Mouse (Mus musculus) adrenal gland, adult 2 months (tissue): Measurements from ENCODE around the gene Fhad1. TPM values are rescaled to one million over a fixed set of nuclear protein-coding genes. Genes with fewer than 3 reads are reported as not detected.
A peak's percentile ranks its signal among the peaks of the same experiment; 100 is the strongest.
"Not testable (repeated sequence)": the region's sequence is repeated elsewhere in the genome, so short reads cannot be mapped to it uniquely, and the experiment has no call there.

Experiments used
- DNase-seq: peaks from one replicate; pipeline ENCODE4 v3.0.0; 2021
- long read RNA-seq: library from polyadenylated mRNA; stranded (forward); transcript quantifications from one replicate; pipeline ENCODE4 v2.0.0, GENCODE M21; 2021
- polyA plus RNA-seq: library from polyadenylated mRNA; depleted of rRNA; stranded (reverse); fragments of >200 nt; gene quantifications from 2 replicates; pipeline ENCODE4 v1.2.3, GENCODE M21; 2012; rRNA removed
- total RNA-seq, 2 experiments: library from RNA; stranded (reverse); gene quantifications; 2 replicates each; pipeline ENCODE4 v1.2.3; 2021

The Fhad1 gene
- total RNA-seq: under 1 TPM; 0.43 to 0.79 TPM
- 0.13 and 0.16 TPM in 2 replicates for polyA plus RNA-seq
- long read RNA-seq, partial matches to known transcripts: 0 of 2 reads
- long read RNA-seq, other reads (novel, unspliced or antisense): 0 of 2 reads

DNA sequence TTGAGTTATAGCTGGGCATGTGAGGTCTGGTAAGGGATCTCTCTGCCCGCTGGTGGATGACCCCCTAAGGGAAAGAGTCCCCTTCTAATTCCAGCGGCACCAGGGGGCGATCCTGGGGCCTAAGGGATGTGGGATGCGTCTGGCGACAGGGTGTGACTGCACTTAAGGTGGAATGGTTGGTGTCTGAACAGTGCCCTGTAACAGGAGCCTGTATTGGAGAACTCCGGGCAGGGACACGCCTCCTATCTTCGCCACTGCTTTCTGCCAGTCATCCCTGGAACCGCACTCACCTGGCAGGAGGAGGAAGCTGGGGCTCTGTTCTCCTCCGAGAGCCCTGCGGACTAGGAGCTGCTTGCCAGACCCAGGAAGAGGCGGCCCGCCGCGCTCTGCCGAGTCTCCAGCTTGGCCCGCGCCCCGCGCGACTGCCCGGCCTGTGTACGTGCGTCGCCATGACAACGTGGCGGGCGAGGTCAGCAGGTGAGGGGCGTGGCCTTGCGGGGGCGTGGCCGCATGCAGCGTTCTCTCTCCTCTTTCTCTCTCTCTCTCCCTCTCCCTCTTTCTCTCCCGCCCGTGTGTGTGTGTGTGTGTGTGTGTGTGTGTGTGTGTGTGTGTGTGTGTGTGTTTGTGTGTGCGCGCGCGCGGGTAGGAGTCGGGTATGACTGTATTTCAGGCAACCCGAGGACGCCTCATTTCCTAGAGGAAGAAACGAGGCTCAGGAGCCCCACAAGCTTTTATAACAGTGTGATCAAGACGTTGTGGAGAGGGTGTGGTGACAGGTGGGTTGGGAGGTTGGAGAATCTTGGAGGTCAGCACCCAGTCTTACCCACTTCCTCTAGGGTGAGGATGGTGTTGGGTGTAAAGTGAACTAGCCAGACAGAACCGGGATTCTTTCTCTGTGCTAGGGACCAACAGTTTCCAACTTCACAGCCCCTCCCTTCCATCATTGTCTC, at the start of gene Fhad1:
TSS of gene Fhad1 (minus strand) at position 424 of the 950 bp plus-strand sequence.
- DNase-seq: peak; percentile 76

DNA sequence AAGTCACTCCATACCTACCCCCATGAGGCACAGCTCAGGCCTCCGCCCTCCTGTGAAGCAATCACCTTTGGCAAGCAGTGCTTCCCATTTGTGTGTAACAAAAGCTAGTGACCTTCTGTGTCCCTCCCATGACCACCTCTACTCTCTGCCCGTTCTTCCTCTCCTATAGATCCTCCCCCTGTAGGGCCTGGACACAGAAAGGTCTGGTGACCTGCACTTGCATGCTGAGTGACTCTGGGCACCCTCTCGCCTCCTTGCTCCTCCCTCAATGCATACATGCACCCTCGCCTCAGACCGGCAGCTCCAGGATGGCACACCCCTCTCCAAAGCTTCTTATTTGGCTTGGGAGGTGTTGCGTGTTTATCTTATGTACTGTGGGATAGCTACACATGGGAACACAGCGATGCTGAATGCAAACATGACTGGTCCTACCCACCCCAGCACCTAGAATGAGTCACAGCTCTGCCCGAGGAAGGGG, 48.2 kb upstream of the Fhad1 start:
- DNase-seq: no peak

DNA sequence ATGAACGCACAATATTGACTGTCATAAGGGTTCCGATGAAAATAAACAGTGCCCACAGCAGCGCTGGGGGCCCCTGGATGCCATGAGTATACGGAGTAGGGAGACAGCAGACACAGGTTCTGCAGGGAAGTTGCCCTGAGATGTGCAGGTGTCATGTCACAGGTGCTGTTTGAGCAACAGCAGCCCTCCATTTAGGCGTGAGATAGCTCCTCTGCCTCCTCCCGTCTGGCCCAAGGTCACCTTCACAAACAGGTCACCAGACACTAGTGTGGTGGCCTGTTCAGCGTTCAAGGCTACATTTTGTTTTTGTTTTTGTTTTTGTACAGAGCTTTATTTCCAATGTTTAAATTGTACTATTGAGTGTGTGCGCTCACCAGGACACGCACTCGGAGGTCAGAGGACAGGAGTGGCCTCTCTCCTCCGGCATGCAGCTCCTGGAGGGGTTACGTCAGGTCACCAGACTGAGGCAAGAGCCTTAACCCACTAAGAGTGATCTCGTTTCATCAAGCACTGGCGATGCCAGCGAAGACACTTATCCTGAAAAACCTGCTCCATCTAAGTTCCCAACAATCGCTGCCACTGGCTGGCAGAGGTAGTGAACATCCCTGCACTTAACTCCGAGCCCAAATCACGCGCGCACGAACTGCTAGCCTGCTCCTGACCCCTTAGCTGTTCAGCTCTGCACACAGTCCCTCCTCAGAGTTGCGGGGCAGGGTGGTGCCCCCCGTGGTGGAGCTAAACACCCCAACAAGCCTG, 46.8 kb upstream of the Fhad1 start:
- no peak for DNase-seq

DNA sequence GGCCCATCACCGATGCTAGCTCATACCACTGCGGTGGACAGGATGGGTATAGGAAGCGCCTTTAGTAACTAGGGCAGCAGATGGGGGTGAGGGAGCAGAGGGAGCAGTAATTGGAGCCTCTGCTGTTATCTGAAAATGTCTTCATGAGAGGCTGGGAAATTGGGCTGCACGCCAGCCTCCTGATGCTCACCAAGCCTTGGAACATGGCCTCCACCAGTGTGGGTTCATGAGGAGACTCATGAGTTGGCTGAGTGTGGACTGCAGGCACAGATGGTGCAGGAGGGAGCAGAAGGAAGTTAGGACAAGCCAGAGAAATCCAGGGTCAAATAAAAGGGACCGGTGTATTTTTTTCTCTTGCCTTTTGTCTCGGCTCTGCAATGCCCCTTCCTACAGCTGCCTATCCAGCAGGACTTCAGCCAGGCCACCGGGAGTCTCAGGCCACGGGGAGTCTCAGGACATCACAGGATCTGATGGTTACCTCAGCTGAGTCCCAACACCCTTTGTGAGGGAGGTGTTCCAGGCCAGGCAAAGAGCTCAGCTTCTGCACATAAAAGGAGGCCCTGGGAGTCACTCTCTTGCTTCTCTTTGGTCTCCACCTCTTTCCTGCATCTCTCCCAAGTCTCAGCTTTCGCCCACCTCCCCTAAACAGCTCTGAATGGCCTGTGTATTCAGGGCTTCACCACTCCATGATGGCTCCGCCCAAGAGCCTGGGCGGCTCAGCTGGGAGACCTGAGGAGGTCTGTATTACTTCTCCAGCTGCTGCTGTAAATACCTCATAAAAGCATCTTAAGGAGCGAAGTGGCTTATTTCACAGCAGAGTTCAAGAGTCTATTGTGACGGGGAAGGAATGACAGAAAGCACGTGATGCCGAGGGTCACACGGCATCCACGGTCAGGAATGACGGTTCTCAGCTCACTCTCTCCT, 45.8 kb upstream of the Fhad1 start:
- DNase-seq: no peak

DNA sequence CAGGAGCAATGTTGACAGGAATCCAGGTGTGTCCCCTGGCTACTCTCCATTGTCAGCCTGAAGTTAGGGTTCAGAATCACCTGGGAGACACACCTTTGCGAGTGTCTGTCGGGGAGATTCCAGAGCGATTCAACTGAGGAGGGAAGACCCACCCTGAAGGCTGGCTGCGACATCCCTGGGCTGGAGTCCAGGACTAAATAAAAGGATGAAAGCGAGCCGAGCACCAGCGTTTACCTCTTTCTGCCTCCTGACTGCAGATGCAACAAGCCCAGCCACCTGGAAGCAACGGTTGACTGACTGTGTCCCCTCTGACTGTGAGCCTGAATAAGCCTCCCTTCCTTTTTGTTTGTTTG, 44.9 kb upstream of the Fhad1 start:
- no peak for DNase-seq

DNA sequence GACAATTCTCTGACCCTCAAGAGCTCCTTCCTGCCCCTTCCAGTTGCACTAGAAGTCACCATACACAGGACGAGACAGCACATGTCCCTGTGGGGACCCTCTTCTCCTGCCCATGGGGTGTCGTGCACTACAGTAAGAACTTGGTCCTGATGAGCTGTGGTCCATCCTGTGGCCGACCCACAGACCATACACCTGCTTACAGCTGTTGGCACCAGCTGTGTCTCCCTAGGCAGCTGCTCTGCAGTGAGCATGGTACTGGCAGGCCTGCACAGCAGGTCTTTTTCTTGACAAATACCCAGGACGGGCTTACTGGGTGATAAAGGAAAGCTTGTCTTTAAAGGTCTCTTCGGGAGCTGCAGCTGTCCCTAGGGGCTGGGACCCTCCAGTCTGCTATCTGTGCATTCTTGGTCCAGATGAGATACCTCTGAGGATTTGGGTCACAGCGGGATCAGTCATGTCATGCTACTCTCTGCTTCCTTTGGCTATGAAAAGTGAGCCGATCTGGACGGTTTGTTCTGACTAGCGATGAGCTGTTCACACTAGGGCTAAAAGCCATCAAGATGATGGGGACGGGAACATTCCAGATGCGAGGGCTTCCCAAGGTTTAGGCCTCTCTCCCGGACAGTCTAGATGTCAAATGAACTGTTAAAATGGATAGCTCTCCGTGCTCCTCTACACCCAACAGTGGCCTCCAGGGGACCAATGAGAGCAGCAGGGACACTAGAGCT, 44.4 kb upstream of the Fhad1 start:
- no peak for DNase-seq

DNA sequence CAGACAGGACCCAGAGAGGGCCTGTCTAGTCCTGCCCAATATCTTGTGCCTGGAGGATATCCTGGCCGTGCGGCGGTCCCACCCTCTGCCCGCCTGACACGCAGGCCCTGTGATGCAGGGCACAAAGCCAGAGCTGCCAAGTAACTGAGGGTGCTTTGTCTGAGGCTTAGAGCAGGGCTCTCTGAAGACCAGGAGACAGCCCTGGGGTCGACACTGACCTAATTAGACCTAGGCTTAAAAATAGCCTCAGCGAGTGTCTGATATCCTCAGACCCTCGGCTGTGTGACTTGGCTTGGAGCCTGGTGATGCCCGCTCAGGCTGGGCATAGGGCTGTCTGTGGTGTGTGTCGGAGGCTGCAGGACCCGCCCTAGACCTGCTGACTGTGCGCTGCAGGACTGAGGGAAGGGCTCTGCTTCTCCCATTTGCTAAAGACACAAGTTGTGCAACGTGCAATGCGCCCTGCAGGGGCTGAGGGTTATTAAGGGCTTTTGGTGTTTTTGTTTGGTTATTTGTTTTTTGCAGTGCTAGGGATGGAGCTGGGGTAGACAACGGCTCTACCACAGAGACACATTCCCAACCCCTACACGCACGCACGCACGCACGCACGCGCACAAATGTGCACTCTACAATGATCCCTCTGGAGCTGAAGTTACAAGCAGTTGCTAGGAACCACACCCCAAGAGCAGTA, 42.8 kb upstream of the Fhad1 start:
- DNase-seq: no peak

DNA sequence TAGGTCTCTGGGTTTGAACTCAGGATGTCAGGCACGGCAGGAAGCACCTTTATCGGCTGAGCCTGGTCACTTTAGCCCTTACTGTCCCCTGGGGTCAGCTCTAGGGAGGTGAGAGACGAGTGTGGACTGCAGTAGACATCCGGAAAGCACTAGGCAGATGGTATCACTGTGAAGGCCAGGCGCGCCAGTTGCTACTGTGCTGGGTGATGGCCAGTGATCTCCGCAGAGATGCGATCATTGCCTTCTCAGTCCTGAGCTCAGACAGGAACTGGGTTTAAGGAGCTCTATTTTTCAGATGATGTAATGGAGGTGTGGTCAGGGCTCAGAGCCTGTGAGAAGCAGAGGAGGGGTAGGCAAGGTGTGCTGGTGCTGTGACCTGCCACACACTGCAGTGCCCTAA, 40.7 kb upstream of the Fhad1 start:
- DNase-seq: no peak

DNA sequence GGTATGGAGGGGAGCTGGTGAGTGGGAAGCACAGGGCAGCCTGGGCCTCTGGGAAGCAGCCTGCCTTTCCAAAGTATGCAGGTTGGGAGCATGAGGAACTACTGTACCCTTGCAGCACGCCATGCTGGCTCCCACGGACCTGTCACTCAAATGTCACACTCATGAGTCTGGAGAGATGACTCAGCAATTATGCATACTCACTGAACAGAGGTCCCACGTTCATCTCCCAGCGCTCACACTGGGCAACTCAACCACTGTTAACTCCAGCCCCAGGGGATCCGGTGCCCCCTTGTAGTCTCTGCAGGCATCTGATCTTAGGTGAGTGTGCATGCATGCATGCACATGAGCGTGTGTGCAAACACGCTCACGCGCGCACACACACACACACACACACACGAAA, 39.7 kb upstream of the Fhad1 start:
- DNase-seq: no peak

DNA sequence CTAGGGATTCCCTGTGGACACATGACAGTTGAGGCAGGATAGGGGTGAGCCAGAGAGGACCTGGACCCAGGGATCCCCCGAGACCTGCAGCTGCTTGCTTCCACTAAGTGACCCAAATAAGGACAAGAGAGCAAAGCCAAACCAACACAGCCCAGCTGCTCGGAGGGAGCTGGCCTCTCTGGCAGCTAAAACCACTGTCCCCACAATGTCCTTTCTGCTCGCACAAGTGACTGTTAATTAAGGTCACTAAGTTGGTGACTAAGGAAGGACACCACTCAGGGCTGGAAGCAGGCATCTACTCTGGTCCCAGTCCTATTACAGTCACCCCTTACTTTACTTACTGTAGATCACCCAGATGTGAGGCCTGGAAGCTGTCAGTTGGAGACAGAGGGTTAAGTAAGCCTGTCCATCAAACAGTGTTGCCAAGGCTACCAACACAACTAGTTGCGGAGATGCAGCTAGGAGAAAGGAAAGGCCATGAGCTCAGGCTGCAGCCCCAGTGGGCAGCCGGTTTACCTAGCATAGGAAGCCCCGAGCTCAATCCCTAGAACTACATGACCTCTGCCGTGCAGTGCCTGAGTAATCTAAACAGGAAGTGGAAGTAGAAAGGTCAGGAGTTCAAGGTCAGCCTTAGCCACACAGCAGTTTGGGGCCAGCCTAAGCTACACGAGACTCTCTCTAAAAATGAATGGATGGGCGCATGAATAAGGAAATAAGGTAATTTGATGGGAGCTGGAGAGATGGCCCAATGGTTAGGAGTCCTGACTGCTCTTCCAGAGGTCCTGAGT, 39.0 kb upstream of the Fhad1 start:
- DNase-seq: no peak

DNA sequence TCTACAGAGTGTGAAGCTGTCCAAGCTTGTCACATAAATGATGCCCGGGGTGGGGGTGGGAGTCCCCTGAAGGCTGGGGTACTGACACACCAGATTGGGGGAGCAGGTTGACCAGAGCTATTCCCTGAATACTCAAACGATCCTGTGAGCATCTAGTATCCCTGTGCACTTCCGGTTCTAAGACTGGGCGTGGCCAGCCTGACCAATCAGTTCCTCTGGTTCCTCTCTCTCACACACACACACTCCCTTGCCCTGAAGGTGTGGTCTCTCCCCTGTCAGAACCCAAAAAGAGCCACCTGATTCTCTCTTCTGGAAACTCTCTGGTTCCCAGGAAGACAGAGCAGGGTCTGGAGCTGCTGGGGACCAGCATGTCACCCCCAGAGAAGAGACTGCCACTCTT, 38.4 kb upstream of the Fhad1 start:
- no peak for DNase-seq

DNA sequence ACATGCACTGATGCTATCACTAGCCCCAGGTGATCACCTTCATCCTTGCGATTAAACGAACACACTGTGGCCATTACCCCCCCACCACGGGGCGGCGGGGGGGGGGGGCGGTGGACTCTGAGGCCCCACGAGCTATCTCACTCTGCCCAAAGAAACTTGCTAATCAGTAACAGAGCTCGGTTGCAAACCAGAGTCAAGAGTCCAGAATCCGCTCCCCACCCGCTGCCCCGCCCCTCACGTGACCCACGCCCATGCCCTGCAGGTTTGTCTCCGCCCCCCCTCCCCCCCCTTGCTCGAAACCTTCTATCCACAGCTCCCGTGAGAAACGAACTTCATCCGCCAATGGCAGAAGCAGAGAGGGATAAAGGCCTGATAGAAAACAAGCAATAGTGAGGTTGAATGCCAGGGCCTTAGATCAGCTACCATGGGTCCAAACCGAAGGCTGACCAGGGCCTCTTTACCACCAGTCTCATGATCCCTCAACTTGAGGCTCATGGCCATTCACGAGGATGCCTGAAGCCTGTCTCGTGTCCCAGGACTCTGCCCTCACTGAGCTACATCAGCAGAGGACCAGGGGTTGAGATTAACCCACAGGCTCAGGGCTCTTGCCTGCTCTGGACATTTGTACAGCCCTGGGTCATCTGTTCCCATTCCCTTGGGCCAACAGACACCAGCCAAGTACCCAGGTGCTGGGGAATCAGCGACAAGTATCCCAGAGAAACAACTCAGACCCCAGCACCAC, 37.7 kb upstream of the Fhad1 start:
- DNase-seq: no peak

DNA sequence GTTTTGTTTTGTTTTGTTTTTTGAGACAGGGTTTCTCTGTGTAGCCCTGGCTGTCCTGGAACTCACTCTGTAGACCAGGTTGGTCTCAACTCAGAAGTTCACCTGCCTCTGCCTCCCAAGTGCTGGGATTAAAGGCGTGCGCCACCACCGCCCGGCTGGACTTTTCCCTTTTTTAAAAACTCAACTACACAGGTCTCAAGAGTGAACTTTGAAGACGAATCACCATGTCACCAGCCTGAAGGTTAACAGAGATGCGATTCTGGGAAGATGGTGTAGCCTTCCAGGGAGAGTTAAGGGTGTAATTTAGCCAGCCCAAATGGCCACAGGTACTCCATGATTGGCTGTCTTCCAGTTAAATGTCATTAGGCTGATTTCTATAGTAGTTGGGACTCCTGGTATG, 37.0 kb upstream of the Fhad1 start:
- not testable (repeated sequence) for DNase-seq

DNA sequence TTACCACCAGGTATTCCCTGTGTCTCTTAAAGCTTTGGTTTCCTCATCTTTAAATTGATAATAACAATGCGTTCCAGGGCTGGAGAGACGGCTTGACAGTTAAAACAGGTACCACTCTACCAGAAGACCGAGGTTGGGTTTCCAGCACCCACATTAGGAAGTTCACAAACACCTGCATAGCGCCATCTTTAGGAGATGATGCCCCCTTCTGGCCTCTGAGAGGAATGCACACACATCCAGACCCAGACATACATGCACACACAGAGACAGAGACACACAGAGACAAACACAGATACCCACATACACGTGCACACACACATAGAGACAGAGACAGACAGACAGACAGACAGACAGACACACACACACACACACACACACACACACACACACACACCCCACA, 35.1 kb upstream of the Fhad1 start:
- no peak for DNase-seq

DNA sequence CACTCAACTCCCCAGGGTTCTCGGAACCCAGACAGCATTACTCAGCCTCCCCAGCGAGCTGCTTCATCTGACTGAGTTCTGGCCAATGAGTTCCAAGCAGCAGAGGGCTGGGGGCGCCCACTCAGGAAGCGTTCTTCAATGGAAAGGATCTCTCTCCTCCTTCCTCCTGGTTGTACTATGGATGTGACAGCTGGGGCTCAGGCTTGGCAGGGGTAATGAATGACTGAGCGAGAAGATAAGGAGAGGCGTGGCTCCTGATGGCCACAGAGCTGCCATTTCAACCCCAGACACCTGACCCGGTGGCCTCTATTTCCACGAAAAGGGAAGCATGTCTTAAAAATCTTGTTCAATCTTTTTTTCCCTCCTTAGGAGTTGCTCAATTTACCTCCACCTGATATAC, 33.5 kb upstream of the Fhad1 start:
- no peak for DNase-seq

DNA sequence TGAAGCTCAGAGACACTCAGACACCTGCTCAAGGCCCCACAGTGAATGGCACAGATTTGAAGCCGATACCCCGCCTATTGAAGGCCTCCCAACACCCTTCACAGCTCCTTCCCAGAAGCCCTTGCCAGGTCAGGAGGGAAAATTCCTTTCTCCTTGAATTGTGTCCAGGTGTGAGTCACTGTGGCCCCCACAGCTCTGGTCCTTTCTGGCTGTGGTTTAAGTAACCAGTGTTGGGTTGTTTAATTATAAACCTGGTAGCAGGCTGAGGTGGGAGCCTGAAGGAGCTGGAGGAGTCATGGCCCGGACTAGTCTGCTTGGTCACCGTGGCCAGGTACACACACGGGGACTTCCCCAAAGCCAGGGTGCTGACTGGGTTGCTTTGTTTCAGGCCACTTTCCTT, 32.1 kb upstream of the Fhad1 start:
- peak; percentile 23 for DNase-seq

DNA sequence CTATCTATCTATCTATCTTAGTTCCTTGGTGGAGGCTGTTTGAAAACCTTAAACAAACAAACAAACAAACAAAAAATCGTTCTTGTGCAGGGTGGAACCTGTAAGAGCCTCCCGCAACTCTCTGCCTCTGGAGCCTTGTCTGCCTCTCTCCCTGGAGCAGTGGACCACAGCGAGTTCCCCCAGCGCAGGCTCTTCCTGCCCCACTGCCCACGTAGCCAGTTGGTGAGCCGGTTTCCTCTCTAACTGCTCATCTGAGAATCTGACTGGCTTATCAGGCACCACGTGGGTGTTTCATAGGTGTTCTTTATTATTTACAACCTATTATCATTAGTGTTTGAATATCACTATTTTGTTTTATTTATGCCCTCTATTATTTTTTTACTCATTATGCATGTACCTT, 31.6 kb upstream of the Fhad1 start:
- DNase-seq: no peak

DNA sequence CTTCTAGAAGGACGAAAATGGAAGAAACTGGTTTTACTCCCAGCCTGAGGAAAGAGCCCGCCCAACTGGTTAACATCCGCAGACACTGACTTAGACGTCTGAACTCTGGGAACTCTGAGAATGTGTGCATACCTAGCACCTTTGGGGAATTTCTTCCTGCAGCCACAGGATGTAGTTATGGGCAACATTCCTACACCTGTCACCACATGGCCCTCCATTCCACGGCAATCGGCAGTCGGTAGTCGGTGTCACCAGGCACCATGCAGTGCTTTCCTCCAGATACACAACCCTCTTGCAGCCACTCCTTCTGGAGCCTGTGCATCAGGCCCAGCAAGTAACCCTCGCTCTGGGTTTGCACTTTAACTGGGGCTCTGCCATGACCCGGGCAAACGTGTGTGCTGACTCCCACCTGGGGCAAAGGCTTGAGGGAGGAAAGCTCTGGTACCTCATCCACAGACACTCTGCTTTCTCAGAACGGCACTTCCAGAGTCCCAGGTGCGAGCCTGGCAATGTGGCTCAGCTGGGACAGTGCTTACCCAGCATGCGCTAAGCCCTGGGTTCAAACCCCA, 30.8 kb upstream of the Fhad1 start:
- DNase-seq: no peak

DNA sequence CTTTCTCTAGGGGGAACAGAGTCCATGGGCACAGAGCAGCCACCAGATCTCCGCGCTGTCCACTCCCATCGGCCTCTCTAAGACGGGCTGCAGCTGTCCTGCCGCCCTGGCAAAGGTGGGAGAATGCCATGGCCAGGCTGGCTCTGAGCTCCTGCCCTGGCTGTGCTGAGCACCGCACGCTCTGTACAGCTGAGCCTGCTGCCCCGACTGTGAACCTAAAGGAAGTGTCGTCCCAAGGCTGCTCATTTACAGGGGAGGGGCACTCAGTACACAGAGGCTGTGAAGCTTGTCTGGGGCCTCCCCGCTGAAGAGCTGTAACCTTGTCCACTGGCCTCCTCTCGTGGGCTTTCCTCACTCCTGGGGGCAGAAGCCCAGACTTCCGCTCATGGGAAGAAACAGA, 29.6 kb upstream of the Fhad1 start:
- DNase-seq: no peak
